Mouse (Mus musculus) MEL (cell line): ENCODE results near the gene 4930415O20Rik.

ENCODE experiments used
- CHD1 ChIP-seq: IDR thresholded peaks from 2 replicates; pipeline ENCODE4 v1.6.1; 2012; ENCODE audit warnings: low read depth, mild to moderate bottlenecking, inconsistent platforms, low read length, improper control_type of control experiment
- CTCF ChIP-seq, 3 experiments: IDR thresholded peaks in 2 of 3; conservative IDR thresholded peaks in 1 of 3; 2 replicates each; pipeline ENCODE4 v1.5.1; 2011 to 2012; ENCODE audit warnings: low read length in 3 of 3, low read depth in 2 of 3, mild to moderate bottlenecking in 2 of 3, improper control_type of control experiment in 1 of 3, inconsistent platforms in 1 of 3, mixed read lengths in 1 of 3, moderate library complexity in 1 of 3; ENCODE audit not compliant: control insufficient read depth in 1 of 3, insufficient read depth in 1 of 3, poor library complexity in 1 of 3, severe bottlenecking in 1 of 3
- EP300 ChIP-seq, 2 experiments: IDR thresholded peaks; 2 replicates each; pipeline ENCODE4 v1.6.1; 2011; ENCODE audit warnings: improper control_type of control experiment in 2 of 2, low read length in 2 of 2, low read depth in 1 of 2, mild to moderate bottlenecking in 1 of 2
- GATA1 ChIP-seq: IDR thresholded peaks from 2 replicates; pipeline ENCODE4 v1.6.1; 2011; ENCODE audit warnings: low read depth, low read length, improper control_type of control experiment
- KAT2A ChIP-seq: conservative IDR thresholded peaks from 2 replicates; pipeline ENCODE4 v1.6.1; 2012; ENCODE audit warnings: low read depth, low read length, improper control_type of control experiment, inconsistent platforms
- MAX ChIP-seq: IDR thresholded peaks from 2 replicates; pipeline ENCODE4 v1.6.1; 2011; ENCODE audit warnings: low read length, improper control_type of control experiment
- MXI1 ChIP-seq: IDR thresholded peaks from 2 replicates; pipeline ENCODE4 v1.6.1; 2011; ENCODE audit warnings: mild to moderate bottlenecking, low read depth, low read length, improper control_type of control experiment
- POLR2A ChIP-seq, 2 experiments: IDR thresholded peaks; 2 replicates each; pipeline ENCODE4 v1.6.1; 2011 to 2012; ENCODE audit warnings: low read length in 2 of 2, mild to moderate bottlenecking in 2 of 2, control low read depth in 1 of 2, improper control_type of control experiment in 1 of 2, low read depth in 1 of 2, moderate library complexity in 1 of 2; ENCODE audit not compliant: control insufficient read depth in 1 of 2, insufficient read depth in 1 of 2, poor library complexity in 1 of 2
- POLR2AphosphoS5 ChIP-seq: IDR thresholded peaks from 2 replicates; pipeline ENCODE4 v1.6.1; 2012; ENCODE audit warnings: low read depth, borderline replicate concordance, mild to moderate bottlenecking, inconsistent platforms, low read length, moderate library complexity, mixed read lengths
- TAL1 ChIP-seq: IDR thresholded peaks from 2 replicates; pipeline ENCODE4 v1.6.1; 2012; ENCODE audit warnings: mild to moderate bottlenecking, inconsistent platforms, low read length, moderate library complexity, mixed read lengths
- USF1 ChIP-seq: IDR thresholded peaks from 2 replicates; pipeline ENCODE4 v1.6.1; 2014; ENCODE audit warnings: low read depth, mild to moderate bottlenecking, inconsistent platforms, low read length, improper control_type of control experiment, moderate library complexity
- ZNF384 ChIP-seq: IDR thresholded peaks from 2 replicates; pipeline ENCODE4 v1.6.1; 2012; ENCODE audit warnings: low read depth, mild to moderate bottlenecking, inconsistent platforms, low read length, improper control_type of control experiment

DNA sequence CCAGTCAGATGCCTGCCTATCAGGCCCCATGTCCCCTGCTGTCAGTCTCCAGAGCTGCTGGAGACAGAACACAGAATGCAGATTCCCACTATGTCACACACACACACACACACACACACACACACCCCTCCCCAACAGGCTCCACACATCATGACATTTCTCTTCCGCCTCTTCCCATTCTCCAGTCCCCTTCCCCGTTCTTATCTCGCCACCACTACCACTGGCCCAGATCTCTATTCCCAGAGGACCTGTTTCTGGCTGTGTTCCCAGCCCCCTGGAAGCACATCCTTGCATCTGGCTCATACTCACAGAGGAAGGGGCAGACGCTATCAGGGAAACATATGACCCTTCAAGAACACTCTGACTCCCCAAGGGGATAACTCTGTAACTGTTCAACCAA, 36.8 kb downstream of the 4930415O20Rik start:
- TF ChIP-seq USF1 (no peak), CTCF (IDR thresholded peaks at IDR 0.05 in 2 of 3, conservative IDR thresholded peaks at IDR 0.05 in 1 of 3; ENCODE audit: control insufficient read depth in 1 of 3, insufficient read depth in 1 of 3, low read depth in 2 of 3, low read length in 3 of 3, poor library complexity in 1 of 3, severe bottlenecking in 1 of 3) (no peak), MAX (no peak; the same call in 1 of the 2 replicates), POLR2A (IDR thresholded peaks at IDR 0.05; ENCODE audit: control insufficient read depth in 1 of 2, insufficient read depth in 1 of 2, low read depth in 1 of 2, low read length in 2 of 2, poor library complexity in 1 of 2) (no peak), TAL1 (peak; percentile 36; the same call in 1 of the 2 replicates), ZNF384 (no peak), KAT2A (no peak), POLR2AphosphoS5 (peak; percentile 67; the same call in 1 of the 2 replicates), EP300 (IDR thresholded peaks at IDR 0.05; ENCODE audit: low read depth in 1 of 2, low read length in 2 of 2) (peak in 1 of 2 experiments; percentile 31; a peak in 2 of 4 replicates), CHD1 (no peak), GATA1 (no peak), MXI1 (no peak; the same call in none of the 2 replicates)
